Mouse (Mus musculus) right cerebral cortex, postnatal 14 days (tissue): ENCODE measurements around the gene Ccdc151.

ENCODE experiments used
- DNase-seq: peaks from one replicate; pipeline ENCODE4 v3.0.0; 2022

The Ccdc151 gene

DNA sequence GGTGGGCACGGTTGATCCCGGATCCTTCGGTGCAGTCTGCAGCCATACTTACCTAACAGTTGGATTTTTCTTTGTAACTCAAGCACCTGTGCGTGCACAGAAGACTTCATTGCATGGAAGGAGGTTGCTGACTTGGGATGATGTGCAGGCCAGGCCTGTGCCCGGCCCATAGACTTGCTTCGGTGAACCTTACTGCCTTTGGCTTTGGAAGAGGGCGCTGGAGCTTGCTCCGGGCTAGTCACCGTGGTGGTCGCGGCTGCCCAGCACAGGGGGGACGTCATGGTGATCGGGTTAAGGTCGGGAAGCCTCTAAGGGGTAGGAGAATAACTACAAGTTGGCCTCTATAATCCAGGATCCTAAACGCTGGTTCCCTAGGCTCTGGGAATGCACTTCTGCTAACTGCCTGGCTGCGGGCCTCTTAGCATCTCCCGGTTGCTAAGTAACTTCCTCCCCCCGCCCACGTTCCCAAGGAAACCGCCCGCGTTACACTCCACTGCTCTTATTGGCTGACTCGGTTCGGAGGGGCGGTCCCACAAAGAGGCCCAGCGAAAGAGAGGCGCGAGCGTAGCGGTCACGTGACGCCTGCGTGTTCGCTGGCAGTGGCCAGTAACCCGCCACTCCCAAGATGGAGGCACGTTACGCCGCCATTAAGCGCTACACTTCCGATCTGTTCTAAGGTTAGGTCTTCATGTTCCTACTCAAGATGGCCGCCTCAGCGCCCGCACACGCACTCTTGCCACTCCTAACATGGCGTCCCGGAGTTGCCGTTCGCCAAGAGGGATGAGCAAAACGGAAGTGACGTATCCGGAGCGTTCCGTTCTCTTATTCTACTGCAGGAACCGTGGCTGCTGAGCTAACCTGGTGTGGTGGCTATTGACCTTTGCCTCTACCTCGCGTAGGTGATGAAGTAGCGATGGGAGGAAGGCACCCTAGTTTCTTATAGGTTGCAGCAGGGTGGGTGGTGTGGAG lies at the start of gene Ccdc151, which contains the start of gene Prkcsh:
Gene Ccdc151 (minus strand): TSS at position 441 of the 969 bp plus-strand sequence.
Gene Prkcsh (plus strand): TSS at position 613 of the 969 bp plus-strand sequence.
- peak; percentile 99 for DNase-seq

DNA sequence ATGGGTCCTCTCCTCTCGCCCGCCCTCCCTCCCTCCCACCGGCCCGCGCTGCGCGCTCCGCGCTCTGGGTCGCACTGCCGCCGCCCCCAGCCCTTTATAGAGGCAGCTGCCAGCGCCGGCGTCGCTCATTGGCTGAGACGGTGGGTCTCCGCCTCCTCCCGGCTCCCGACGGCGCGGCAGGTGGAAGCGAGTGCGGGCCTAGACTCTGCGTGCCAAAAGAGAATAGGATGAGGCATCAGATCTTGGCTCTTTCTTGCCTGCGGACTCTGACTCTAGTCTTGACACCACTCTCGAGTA lies 49.5 kb upstream of the Ccdc151 start, which contains the start of gene Elavl3:
Gene Elavl3 (minus strand): TSS at position 66 of the 297 bp plus-strand sequence.
- DNase-seq: peak; percentile 89

DNA sequence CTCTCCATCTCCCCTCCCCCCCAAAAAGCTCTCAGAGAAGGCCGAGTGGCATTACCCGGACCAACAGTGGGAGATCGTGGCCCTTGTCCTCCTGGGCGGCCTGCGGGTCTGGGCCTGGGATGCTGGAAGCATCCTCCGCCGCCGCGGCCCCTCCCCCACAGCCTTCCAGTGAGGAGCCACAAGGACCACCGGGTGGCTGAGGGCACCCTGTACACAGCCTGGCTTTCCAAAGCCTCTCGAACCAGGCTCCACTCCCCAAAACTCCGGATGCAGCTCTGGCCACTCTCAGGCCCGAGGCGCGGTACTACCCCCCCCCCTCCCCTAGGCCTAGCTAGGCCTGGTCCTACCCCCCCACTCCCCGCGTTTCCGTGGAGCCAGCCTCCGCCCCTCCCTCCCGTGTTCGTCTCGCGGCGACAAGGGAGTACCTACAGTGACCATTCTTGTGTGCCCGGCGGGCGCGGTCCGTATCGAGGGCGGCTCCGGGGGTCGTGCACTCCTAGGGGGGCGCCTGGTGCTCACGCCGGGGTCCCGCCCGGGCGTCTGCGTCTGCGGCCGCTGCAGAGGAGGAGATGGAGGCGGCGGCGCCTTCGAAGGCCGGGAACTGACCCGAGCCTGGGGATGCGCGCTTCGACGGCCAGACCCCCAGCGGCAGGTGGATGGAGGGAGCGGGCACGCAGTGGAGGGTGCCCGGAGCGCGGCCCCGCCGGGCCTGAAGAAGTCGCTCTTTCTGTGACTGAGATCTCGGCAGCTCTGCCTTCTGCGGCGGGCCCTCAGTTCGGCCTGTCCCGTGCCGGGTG lies 48.9 kb upstream of the Ccdc151 start:
- DNase-seq: peak; percentile 69

DNA sequence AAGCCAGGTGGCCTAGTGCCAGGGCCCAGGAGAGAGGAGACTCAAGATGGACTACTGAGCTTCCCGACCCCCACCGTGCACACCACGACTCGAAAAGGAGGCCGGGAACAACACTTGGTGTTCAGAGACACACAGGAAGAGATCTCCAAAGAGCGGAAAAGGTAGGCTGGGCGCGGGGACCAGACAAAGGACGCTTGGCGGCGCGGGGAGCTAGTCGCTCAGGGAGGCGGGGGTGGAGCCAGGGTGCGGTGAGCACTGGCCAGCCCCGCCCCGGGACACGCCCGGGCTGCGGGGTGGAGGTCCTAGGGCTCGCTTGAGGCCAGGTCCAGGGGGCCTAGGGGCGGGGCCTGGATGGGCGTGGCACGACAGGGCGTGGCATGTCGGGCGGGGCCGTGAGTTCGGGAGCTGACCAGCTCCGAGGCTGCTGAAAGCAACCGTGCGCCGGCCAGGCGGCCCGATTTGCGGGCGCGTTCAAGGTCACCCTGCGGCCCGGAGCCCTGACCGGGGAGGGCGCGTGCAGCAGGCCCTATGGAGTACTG lies 48.0 kb upstream of the Ccdc151 start:
- DNase-seq: peak; percentile 63

DNA sequence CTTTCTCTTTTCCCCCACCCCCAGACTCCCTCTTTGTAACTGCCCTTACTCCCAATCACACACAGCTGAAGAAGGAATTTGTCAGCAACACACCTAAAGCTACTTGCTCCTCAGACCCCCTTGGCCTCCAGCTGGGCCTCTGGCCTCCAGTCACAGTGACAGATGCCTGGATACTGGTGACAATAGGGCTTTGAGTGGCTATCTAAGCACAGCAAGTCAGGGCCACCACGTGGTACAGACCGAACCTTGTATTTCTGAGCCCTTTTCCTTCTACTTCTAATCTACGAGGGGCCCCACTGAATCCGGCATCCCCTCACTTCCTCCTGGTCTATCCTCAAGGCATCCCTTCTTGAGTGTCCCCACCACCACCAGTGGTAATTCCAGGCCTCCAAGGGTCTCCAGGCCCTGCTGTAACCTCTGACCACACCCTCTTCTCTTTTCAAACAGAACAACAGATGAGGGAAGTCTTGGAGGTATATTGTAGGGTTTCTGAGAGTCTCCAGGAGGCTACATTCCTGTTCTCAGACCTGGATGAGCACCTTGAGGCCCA lies 47.4 kb upstream of the Ccdc151 start:
- DNase-seq: no peak

DNA sequence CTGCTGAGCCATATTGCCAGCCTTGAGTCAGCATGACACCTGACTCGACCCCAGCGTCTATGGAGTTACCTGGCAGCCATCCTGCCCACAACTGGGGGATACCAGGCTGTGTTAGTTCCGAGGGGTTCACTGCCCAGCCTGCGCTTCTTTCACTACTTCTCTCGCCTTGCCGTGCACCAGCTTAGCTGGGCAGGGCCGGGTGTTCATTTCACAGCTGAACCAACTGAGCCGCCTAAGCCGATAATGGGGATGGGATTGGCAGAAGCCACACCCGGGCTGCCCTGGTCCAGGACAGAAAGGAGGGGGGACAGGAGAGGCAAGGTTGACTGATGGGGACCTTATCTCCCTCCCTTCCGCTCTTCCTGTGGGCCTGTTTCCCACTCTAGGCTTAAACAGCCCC lies 46.9 kb upstream of the Ccdc151 start:
- no peak for DNase-seq

DNA sequence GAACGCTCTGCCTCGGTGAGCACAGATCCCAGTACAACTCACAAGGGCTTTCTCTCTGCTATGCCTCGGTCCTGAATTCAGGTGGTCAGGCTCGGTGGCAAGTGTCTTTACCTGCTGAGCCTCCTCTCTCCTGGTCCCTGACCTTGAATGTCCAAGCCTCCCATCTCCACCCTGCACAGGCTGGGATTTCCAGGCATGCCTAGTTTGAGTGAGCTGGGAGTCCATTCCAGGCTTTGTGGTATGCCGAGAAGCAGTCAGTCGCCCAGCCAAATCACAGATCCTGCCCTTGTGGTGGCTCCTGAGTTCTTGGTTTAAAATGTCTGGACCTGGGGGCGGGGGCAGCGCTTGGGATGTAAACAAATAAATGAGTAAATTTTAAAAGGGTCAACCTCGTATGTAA lies 44.9 kb upstream of the Ccdc151 start:
- no peak for DNase-seq

DNA sequence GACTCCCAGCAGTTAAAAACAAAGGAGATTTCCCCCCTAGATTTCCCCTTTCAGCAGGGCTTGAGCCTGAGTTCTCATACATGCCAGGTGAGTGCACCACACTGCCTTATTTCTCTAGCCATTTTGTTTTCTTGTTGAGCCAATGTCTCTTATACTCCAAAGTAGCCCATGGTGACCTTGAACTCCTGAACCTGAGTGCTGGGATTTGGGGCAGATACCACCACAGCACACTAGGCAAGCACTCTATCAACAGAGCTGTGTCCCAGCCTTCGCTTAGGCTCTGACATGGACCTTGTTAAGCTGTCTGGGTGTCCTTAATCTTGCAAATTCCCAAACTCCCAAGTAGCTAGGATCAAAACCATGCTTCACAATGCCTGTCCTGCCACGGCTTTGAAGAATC lies 39.4 kb upstream of the Ccdc151 start:
- DNase-seq: no peak

DNA sequence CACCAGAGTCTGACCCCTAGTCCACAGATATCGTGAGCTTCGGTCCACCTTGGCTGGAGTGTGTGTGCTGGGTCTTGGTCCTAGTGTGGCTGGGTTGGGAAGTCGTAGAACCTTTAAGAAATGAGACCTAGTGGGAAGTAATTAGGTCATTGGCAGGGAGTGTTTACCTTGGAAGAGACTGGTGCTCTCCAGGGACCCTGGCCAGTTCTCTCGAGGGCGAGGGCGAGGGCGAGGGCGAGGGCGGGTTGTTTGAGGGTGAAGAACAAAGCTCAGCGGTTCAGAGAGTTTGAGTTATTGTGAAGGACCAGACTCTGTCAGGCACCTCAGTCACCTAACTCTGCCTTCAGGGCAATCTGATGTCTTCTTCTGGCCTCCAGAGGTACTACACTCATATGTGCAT lies 35.4 kb upstream of the Ccdc151 start:
- no peak for DNase-seq

DNA sequence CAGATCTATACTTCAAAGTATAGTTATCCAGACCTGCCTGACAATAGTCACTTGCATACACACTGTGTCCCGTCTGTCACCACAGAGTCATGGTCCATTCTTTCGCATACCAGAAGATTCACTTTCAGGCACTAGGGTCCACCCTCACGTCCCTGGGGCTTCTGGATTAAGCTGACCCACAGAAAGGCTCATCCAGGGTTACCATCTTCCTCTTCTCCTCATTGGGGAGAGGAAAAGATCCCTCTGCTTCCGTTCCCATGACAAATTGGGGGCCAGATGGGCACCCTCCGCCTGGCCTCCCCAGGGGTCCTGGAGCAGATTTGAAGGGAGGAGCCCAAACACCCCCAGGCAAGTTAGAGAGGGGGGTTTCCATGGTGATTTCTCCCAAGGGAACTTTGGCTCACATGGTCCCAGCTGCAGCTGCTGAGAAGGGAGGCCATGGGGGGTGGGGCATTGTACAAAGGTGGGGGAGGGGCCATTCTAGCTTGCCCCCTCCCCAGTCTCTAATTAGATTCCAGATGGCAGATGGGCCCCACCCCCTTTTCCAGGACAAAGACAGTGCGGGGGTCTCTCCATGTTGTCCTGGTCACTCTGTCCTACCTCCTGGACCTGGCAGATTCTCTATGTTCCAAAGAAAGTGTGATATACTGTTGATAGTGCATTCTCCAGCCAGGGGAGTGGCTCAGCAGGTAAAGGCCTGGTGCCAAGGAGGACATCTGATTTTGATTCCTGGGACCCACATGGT lies 33.0 kb upstream of the Ccdc151 start:
- no peak for DNase-seq

DNA sequence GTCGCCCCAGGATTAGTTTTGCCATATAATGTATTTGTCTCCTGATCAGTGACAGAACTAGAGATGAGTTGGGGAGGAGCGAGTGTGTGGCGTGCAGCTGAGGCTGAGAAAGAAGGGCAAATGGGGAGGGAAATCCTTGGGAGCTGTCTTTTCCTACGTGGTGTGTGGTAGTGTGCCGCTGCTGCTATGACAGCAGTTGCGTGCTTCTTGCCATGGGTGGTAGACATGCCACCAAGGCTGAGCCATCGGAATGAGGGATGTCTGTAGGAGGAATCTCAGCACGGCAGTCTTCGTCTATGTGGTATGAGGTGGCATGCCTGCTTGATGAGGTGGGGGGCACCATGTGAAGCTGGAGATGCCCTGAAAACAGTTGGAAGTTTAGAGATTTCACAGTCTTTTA lies 28.0 kb upstream of the Ccdc151 start:
- DNase-seq: no peak

DNA sequence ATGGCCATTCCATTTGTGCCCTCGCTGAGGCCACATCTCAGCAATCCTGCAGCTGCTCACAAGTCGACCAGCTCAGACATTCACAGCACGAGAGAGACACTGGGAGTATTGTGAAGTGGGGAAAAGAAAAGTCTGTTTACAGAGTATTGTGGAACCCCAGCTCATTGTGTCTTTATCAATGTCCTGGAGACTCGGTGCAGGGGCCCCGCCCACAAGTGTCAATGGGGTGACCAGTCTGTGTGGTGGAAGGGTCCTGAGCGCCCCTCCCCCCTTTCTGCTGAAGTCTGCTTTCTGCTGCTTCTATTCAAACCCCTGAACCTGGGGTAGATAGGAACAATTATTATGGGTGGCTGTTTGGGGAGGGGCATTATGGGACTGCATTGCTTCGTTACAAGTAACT lies 26.0 kb upstream of the Ccdc151 start:
- no peak for DNase-seq

DNA sequence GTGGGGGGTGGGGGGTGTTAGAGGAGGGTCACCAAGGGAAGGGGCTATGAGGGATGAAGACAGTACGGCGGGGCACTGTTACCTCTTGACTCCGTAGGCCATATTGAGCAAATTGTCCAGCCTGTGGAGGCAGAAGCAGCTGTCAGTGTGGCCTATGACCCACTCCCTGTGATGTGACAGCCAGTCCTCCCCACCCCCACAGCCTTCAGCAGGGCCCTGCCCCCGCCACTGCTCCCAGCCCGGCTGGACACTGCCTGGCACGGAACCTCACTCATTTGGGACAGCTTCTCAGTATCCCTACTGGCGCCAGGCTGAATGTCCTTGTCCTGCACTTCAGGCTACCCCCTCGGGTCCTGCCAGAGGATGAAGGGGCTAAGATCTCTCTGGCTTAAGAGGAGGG lies 22.2 kb upstream of the Ccdc151 start:
- no peak for DNase-seq

DNA sequence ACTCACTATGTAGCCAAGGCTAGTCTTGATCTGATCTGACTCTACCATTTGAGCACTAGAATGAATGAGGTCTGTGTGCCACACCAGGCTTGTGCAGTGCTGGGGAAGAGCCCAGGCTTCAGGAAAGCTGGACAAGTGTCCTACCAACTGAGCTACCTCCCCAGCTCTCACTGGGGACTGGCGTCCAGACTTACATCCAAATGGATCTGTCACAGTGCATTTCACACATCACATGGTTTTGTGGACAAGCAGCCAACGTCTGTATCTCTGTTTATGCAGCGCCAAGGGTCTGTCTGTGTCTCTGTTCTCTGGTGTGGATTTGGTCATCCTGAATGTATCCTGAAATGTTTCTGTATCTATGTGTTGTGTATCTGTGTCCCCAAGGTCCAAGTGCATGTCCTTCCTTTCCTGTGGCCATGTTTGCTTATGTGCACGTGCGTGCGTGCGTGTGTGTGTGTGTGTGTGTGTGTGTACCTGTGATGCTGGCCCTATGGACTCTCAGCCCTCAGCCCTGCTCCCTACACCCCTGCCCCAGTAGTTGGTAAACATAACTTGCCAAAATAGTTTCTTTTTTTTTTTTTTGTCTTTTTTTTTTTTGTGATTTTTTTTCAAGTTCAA lies 14.9 kb upstream of the Ccdc151 start:
- DNase-seq: no peak

DNA sequence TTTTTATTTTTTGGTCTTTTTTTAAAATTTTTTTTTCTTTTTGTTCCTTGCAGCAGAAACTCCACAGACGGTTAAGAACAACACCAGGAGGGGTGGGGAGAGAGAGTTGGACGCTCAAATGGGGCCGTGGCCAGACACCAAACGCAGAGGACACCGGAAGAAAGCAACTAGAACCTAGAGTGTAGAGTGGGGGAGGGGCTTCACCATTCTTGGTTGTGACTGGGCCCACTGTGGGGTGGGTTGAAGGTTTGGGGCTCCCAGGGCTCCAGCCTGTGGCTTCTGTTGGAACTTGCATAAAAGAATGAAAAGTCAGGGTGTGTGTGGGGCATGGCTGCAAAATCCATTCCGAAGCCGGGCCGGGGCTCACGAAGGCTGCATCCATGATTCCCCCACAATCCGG lies 13.8 kb upstream of the Ccdc151 start:
- DNase-seq: no peak

DNA sequence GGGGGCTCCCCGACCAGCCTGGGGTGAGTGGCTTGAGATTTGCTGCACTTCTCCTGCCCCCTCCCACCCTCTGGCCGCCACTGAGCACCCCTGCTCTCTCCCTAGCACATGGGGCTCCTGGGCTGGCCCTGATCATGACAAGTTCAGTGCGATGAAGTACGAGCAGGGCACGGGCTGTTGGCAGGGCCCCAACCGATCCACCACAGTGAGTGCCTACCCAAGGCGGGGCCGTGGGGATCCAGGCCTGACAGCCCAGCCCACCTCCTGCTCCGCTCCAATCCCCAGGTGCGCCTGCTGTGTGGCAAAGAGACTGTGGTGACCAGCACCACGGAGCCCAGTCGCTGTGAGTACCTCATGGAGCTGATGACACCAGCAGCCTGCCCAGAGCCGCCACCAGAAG lies 10.3 kb upstream of the Ccdc151 start:
- DNase-seq: no peak

DNA sequence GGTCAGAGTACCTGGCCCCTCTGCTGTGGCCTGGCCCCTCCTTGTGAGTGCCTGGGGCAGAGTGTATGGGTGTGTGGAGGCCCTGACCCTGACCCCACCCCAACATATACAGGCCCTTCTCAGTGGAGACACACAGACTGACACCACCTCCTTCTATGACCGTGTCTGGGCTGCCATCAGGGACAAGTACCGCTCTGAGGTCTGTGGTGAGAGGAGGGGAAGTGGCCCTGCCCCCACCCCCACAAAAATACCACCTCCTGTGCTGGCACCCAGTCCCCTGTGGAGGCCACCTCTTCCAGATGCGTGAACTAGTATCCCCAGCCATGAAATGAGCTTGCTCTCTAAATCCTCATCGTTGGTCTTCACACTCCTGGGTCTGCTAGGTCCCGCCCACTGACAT lies 8.6 kb upstream of the Ccdc151 start:
- no peak for DNase-seq

DNA sequence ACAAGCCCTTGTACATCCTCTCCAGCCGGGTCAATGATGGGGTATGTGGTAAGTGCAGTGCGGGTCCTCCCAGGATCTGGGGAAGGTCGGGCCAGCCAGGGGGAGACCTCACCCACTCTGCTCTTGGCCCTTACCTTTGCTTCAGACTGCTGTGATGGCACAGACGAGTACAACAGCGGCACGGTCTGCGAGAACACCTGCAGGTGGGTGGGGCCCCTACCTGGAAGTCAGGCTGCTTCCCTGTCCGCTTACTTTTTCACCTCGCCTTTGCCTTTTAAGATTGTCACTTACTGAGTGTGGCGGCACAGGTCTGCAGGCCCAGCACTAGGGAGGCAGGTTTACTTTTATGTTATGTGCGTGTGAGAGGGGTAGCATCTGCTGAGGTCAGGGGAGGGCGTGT lies 2.1 kb upstream of the Ccdc151 start:
- DNase-seq: no peak

DNA sequence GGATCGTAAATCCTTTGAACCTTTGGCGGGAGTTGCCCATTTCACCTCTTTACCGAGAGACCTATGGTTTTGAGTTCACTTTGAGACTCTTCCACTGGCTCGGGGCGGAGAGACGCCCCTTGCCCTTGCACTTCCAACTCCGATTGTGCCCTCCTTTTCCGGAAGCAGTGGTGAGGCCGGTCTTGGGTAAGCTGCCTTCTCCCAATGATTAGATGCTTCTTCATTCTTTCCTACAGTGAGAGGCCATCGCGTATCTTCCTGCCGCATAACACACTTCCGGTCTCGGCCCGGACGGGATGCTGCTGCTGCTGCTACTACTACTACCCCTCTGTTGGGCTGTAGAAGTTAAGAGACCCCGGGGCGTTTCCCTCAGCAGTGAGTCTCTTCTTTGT lies 725 bp upstream of the Ccdc151 start:
- DNase-seq: peak; percentile 38

DNA sequence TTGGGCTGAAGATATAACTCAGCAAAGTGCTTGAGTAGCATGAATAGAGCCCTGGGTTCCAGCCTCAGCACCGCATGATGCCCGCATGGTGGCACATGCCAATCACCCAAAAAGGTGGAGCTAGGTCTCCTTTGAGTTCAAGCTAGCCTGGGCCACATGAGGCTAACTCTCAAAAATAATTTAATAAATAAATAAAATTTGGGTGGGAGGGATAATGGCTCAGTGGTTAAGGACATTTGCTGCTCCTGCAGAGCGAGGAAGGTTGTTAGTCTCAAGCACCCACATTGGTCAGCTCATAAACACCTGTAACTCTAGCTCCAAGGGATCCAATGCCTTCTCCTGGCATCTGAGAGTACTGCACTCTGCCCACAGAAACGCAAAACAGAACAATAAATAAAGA lies 801 bp downstream of the Ccdc151 start:
- no peak for DNase-seq

DNA sequence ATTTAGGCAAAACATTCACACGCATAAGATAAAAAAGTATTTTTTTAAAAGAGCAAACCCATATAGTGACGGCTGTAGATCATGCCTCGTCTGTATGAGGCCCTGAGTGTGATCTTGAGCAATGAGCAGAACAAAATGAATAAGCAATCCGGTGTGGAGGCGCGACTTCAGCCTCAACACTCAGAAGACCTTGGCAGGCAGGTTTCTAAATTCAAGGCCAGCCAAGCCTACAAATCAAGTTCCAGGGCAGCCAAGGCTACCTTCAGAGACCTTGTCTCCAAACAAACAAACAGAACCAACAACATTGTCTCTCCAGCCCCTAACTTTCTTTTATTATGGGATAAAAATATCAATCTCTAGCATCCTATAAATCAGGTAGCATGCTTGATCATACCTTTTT lies 2.1 kb downstream of the Ccdc151 start:
- no peak for DNase-seq

DNA sequence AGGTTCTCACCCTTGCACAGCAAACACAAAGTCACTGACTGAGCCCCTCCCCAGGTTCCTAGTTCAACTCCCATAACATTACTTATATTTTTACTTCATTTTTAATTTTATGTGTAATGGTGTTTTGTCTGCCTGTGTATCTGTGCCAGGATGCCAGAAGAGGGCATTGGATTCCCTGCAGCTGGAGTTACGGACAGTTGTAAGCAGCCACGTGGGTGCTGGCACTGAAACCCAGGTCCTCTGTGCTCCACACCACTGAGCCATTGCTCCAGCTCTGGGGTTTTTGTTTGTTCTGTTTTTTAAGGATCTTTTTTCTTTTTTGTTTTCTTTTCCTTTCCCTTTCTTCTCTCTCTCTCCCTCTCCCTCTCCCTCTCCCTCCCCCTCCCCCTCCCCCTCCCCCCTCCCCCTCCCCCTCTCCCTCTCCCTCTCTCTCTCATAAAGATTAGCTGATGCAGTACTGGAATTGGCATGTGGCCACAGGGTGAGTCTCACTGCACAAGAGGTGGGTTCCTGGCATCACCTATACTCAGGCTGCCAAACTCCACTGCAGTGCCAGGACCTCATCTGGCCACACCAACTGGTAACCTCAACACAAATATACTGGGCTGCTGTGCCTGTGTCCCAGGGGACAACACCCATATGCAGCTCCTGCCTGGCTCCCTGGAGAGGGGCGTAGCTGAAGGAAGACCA lies 6.1 kb downstream of the Ccdc151 start:
- DNase-seq: no peak
